Mouse (Mus musculus) Muller cell, postnatal 12 days (primary cell): ENCODE measurements around the gene Fbxo7.

ENCODE experiments used
- DNase-seq: peaks from one replicate; pipeline ENCODE4 v3.0.0-alpha.2; 2015; ENCODE audit errors: inconsistent ontology term

Fbxo7 gene

GRCm38 (mm10) chr10:86043651-86044050 is 21.9 kb downstream of the Fbxo7 start:
- no peak for DNase-seq

GRCm38 (mm10) chr10:86044066-86044465 is 22.3 kb downstream of the Fbxo7 start:
- no peak for DNase-seq

GRCm38 (mm10) chr10:86046371-86046770 is 24.6 kb downstream of the Fbxo7 start:
- DNase-seq: no peak

GRCm38 (mm10) chr10:86047786-86048185 is 26.0 kb downstream of the Fbxo7 start:
- DNase-seq: no peak

- no peak for DNase-seq
Measured at GRCm38 (mm10) chr10:86050522-86050921, 28.8 kb downstream of the Fbxo7 start.

- no peak for DNase-seq
Measured at GRCm38 (mm10) chr10:86052818-86053522, 31.2 kb downstream of the Fbxo7 start.

- DNase-seq: no peak
Measured at GRCm38 (mm10) chr10:86056297-86056903, 34.6 kb downstream of the Fbxo7 start.

- peak; percentile 59 for DNase-seq
Measured at GRCm38 (mm10) chr10:86057286-86057685, 35.5 kb downstream of the Fbxo7 start.

GRCm38 (mm10) chr10:86057712-86058111 is 35.9 kb downstream of the Fbxo7 start:
- DNase-seq: no peak

GRCm38 (mm10) chr10:86060267-86060666 is 38.5 kb downstream of the Fbxo7 start:
- DNase-seq: peak; percentile 46

- DNase-seq: no peak
Measured at GRCm38 (mm10) chr10:86062261-86063017, 40.7 kb downstream of the Fbxo7 start.

GRCm38 (mm10) chr10:86063018-86063384 is 41.2 kb downstream of the Fbxo7 start:
- DNase-seq: no peak

- peak; percentile 86 for DNase-seq
Measured at GRCm38 (mm10) chr10:86064937-86065336, 43.2 kb downstream of the Fbxo7 start.

- DNase-seq: no peak
Measured at GRCm38 (mm10) chr10:86065661-86066060, 43.9 kb downstream of the Fbxo7 start.

GRCm38 (mm10) chr10:86066651-86067050 is 44.9 kb downstream of the Fbxo7 start:
- DNase-seq: no peak

- DNase-seq: peak; percentile 34
Measured at GRCm38 (mm10) chr10:86067911-86068310, 46.1 kb downstream of the Fbxo7 start.

- DNase-seq: peak; percentile 42
Measured at GRCm38 (mm10) chr10:86069341-86069740, 47.6 kb downstream of the Fbxo7 start.

- DNase-seq: no peak
Measured at GRCm38 (mm10) chr10:86070751-86071150, 49.0 kb downstream of the Fbxo7 start.

GRCm38 (mm10) chr10:86074134-86074533 is 52.4 kb downstream of the Fbxo7 start:
- no peak for DNase-seq

GRCm38 (mm10) chr10:86074971-86075711 is 53.4 kb downstream of the Fbxo7 start:
- DNase-seq: no peak

- no peak for DNase-seq
Measured at GRCm38 (mm10) chr10:86077272-86077671, 55.5 kb downstream of the Fbxo7 start.

GRCm38 (mm10) chr10:86078761-86079160 is 57.0 kb downstream of the Fbxo7 start:
- DNase-seq: no peak
